Mouse (Mus musculus) limb, embryonic 11.5 days (tissue): ENCODE measurements at regions not wholly inside any gene's neighbourhood (a gene's known extent, or its start where the extent isn't known, plus 50 kb on each side); places are given as distances from the start of the nearest gene placed in this dataset.
A peak's percentile ranks its signal among the peaks of the same experiment; 100 is the strongest.

Source experiments
- ATAC-seq: fragments of 200-750 bp; cut with Nextera tagmentation; 2 replicates; pipeline ENCODE4 v1.8.0; 2017; ENCODE audit warnings: low read depth; ENCODE audit not compliant: insufficient number of reproducible peaks, low FRiP score, low TSS enrichment
- DNase-seq: peaks from one replicate; pipeline ENCODE4 v3.0.0-alpha.2; 2015; ENCODE audit warnings: low spot score
- H3K27ac ChIP-seq: fragments of 300-500 bp; sonication (generic); replicated peaks from 2 replicates; pipeline ENCODE4 v1.5.1; 2014; ENCODE audit warnings: low read depth, mild to moderate bottlenecking, low read length
- H3K27me3 ChIP-seq: fragments of 300-500 bp; sonication (generic); 2 replicates; pipeline ENCODE4 v1.6.1; 2014; ENCODE audit warnings: mild to moderate bottlenecking, low read length, mixed read lengths; ENCODE audit not compliant: control insufficient read depth, insufficient read depth
- H3K36me3 ChIP-seq: fragments of 300-500 bp; sonication (generic); 2 replicates; pipeline ENCODE4 v1.6.1; 2014; ENCODE audit warnings: mild to moderate bottlenecking, low read length, moderate library complexity, mixed read lengths; ENCODE audit not compliant: control insufficient read depth, insufficient read depth
- H3K4me1 ChIP-seq: fragments of 300-500 bp; sonication (generic); 2 replicates; pipeline ENCODE4 v1.6.1; 2014; ENCODE audit warnings: low read length, mixed read lengths; ENCODE audit not compliant: control insufficient read depth, insufficient read depth
- H3K4me2 ChIP-seq: fragments of 300-500 bp; sonication (generic); 2 replicates; pipeline ENCODE4 v1.6.1; 2014; ENCODE audit warnings: low read depth, mild to moderate bottlenecking, moderate library complexity; ENCODE audit not compliant: severe bottlenecking
- H3K4me3 ChIP-seq: fragments of 300-500 bp; sonication (generic); 2 replicates; pipeline ENCODE4 v1.5.1; 2014; ENCODE audit warnings: low read depth, low read length
- H3K9ac ChIP-seq: fragments of 300-500 bp; sonication (generic); 2 replicates; pipeline ENCODE4 v1.6.1; 2014; ENCODE audit warnings: mild to moderate bottlenecking, low read length
- H3K9me3 ChIP-seq: fragments of 300-500 bp; sonication (generic); 2 replicates; pipeline ENCODE4 v1.6.1; 2016; ENCODE audit warnings: low read length; ENCODE audit not compliant: control insufficient read depth
- WGBS: fragments of 180-500 bp; shearing (Covaris S2); extraction: QIAGEN DNeasy Blood & Tissue Kit; methylation state at CpG from one replicate; pipeline ENCODE4 v1.1.7; 2014; 5-methylcytosine and 5-hydroxymethylcytosine counted together

- Histone ChIP-seq H3K4me2 (no peak overlapping the region), H3K27me3 (no peaks in the 10 kb centered on the region), H3K4me3 (no peak overlapping the region), H3K9ac (no peak overlapping the region), H3K9me3 (no peaks in the 10 kb centered on the region), H3K4me1 (no peaks in the 10 kb centered on the region), H3K27ac (no peak overlapping the region), H3K36me3 (no peaks in the 10 kb centered on the region)
- ATAC-seq (no peak), DNase-seq (no peak)
- WGBS, result 83% methylated on average over 8 of the region's 8 CpGs
Measured at GRCm38 (mm10) chr8:107642241-107642640, 54.0 kb upstream of the Psmd7 start.

DNA sequence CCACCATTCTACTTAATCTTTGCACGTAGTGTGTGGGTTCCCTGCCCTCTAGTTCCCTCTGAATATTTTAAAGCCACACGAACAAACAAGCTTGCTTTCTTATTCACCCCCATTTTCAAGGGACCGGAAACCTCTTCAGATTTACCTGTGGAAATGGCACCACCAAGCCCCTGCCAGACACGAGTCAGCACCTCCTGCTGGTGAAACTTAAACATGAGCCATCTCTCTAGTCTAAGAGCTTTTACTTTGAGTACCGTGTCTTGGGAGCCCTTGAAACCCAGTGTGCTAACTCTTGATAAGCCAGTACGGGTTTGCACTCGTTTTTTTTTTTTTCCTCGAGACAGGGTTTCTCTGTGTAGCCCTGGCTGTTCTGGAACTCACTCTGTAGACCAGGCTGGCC is 59.7 kb upstream of the Psmd7 start:
- no peaks in the 10 kb centered on the region for H3K4me1 ChIP-seq
- H3K4me3 ChIP-seq, result no peak overlapping the region
- 85% methylated on average over 8 of the region's 8 CpGs for WGBS
- no peak overlapping the region for H3K9ac ChIP-seq
- no peaks in the 10 kb centered on the region for H3K36me3 ChIP-seq
- H3K27me3 ChIP-seq, result no peaks in the 10 kb centered on the region
- ATAC-seq, result no peak
- H3K4me2 ChIP-seq, result no peak overlapping the region
- DNase-seq, result no peak
- no peak overlapping the region for H3K27ac ChIP-seq
- H3K9me3 ChIP-seq, result no peaks in the 10 kb centered on the region

DNA sequence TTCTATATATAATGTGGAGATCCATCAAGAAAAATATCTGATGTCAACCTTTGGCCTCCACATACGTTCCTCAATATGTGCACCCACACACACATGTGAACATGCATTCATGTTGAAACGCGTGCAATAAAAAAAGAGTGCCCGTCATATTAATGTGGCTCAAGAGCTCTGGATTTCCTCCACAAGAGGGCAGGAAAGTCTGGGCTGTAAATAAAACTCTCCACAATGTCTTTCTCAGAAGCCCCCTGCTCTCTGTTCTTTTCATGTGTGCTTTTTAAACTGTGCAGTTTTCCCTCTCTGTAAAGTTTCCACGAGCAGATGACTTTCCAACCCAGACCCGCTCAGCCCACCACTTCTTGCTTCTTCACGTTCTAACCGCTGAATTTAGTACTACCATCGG is 62.0 kb upstream of the Psmd7 start:
- no peak for DNase-seq
- WGBS, result 85% methylated on average over 9 of the region's 9 CpGs
- Histone ChIP-seq H3K4me3 (no peak overlapping the region), H3K4me1 (no peaks in the 10 kb centered on the region), H3K36me3 (no peaks in the 10 kb centered on the region), H3K27me3 (no peaks in the 10 kb centered on the region), H3K27ac (no peak overlapping the region), H3K9ac (no peak overlapping the region), H3K4me2 (no peak overlapping the region), H3K9me3 (no peaks in the 10 kb centered on the region)
- ATAC-seq, result no peak

DNA sequence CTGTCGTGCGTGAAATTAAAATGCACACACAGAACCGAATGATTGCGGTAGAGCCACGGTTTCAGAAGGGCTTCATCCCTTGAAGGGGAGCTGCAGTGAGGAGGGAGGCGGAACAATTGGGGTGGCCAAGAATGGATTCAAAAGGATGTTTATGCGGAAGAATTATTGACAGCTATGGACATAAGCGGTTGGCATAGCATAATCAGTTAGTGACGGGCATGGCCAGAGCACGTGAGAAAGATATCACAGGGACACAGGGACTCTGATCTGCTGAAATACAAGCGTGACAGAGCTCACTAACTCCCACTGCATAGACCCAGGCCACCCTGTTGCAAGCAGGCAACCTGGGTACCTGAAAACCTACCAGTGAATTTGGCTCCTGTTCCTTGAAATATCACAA is 63.2 kb upstream of the Psmd7 start:
- WGBS, result 90% methylated on average over 11 of the region's 11 CpGs

DNA sequence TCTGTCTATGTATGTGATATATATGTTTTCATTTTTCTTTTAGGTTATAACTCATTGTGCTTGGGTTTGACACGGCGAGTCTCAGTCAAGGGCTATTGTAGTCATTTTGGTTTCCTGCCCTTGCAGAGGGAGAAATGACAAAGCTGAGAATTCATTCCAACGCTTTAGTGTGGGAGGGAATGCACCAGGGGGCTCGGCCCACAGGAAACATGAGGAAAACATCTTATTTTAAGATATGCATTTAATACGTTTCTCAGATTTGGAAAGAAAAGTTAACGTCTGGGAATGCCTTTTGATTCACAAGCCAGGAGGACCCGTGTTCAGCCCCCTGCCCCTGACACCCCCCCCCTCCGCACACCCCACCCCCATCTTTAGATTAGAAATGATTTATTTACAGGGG is 64.0 kb upstream of the Psmd7 start:
- Histone ChIP-seq H3K9me3 (no peaks in the 10 kb centered on the region), H3K27ac (no peak overlapping the region), H3K27me3 (no peaks in the 10 kb centered on the region), H3K4me1 (no peaks in the 10 kb centered on the region), H3K36me3 (no peaks in the 10 kb centered on the region), H3K4me2 (no peak overlapping the region), H3K9ac (no peak overlapping the region), H3K4me3 (no peak overlapping the region)
- ATAC-seq (no peak), DNase-seq (no peak)
- WGBS, result 69% methylated on average over 8 of the region's 8 CpGs

More for the DNA sequence above, 63.2 kb upstream of the Psmd7 start:
- no peak for DNase-seq
- no peak for ATAC-seq
- H3K9me3 ChIP-seq, result no peaks in the 10 kb centered on the region
- 0 out of 2 replicates have a peak overlapping the region, but pooled peaks have one; percentile 16 for H3K27ac ChIP-seq
- no peaks in the 10 kb centered on the region for H3K36me3 ChIP-seq
- no peak overlapping the region for H3K4me2 ChIP-seq
- H3K9ac ChIP-seq, result no peak overlapping the region
- no peaks in the 10 kb centered on the region for H3K27me3 ChIP-seq
- H3K4me1 ChIP-seq, result no peaks in the 10 kb centered on the region
- no peak overlapping the region for H3K4me3 ChIP-seq

- Histone ChIP-seq H3K4me2 (no peak overlapping the region), H3K9ac (no peak overlapping the region), H3K9me3 (no peaks in the 10 kb centered on the region), H3K4me1 (no peaks in the 10 kb centered on the region), H3K4me3 (no peak overlapping the region), H3K36me3 (no peaks in the 10 kb centered on the region), H3K27ac (no peak overlapping the region), H3K27me3 (no peaks in the 10 kb centered on the region)
- ATAC-seq, result no peak
- 90% methylated on average over 10 of the region's 10 CpGs for WGBS
- no peak for DNase-seq
Measured at GRCm38 (mm10) chr8:107653711-107654110, 65.4 kb upstream of the Psmd7 start.

DNA sequence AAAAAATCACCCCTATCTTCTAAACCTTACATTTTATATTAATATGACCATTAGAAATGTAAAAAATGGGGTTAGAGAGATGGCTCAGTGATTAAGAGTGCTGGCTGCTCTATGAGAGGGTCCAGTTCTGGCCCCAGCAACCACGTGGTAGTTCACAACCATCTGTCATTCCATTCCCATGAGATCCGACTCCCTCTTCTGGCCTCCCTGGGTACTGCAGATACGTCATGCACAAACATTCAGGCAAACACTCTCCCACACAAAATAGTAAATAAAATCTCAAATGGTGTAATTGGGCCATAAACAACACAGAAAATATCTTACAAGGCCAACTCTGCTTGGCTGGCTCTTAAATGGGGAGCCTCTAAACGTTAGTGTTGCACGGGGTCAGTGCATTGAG is 68.4 kb upstream of the Psmd7 start:
- no peaks in the 10 kb centered on the region for H3K4me1 ChIP-seq
- no peaks in the 10 kb centered on the region for H3K27me3 ChIP-seq
- 70% methylated on average over 5 of the region's 5 CpGs for WGBS
- no peak for ATAC-seq
- no peaks in the 10 kb centered on the region for H3K36me3 ChIP-seq
- no peak overlapping the region for H3K4me2 ChIP-seq
- no peak overlapping the region for H3K27ac ChIP-seq
- H3K9ac ChIP-seq, result no peak overlapping the region
- no peak overlapping the region for H3K4me3 ChIP-seq
- H3K9me3 ChIP-seq, result no peaks in the 10 kb centered on the region
- DNase-seq, result peak; percentile 40

DNA sequence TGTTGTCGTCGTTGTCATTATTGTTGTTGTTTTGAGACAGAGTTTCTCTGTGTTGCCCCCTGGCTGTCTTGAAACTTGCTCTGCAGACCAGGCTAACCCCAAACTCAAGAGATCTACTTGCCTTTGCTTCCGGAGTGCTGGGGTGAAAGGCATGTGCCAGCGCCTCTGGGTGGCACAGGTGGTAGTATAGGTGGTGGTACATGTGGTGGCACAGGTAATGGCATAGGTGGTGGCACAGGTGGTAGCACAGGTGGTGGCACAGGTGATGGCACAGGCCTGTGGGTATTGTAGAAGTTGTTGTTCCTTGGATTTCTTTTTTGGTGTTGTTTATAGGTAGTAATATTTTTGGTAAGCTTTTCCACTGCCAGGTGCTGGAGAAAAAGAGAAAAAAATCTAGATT is 69.5 kb upstream of the Psmd7 start:
- H3K4me3 ChIP-seq, result no peak overlapping the region
- H3K27ac ChIP-seq, result no peak overlapping the region
- no peaks in the 10 kb centered on the region for H3K36me3 ChIP-seq
- no peaks in the 10 kb centered on the region for H3K27me3 ChIP-seq
- H3K9ac ChIP-seq, result no peak overlapping the region
- WGBS, result 91% methylated on average over 4 of the region's 4 CpGs
- no peaks in the 10 kb centered on the region for H3K4me1 ChIP-seq
- H3K9me3 ChIP-seq, result no peaks in the 10 kb centered on the region
- H3K4me2 ChIP-seq, result no peak overlapping the region
- ATAC-seq, result no peak
- no peak for DNase-seq

- 94% methylated on average over 6 of the region's 6 CpGs for WGBS
- DNase-seq (no peak), ATAC-seq (no peak)
- Histone ChIP-seq H3K9me3 (no peaks in the 10 kb centered on the region), H3K36me3 (no peaks in the 10 kb centered on the region), H3K4me2 (no peak overlapping the region), H3K27me3 (no peaks in the 10 kb centered on the region), H3K4me1 (no peaks in the 10 kb centered on the region), H3K9ac (no peak overlapping the region), H3K27ac (no peak overlapping the region), H3K4me3 (no peak overlapping the region)
Measured at GRCm38 (mm10) chr8:107658386-107658785, 70.1 kb upstream of the Psmd7 start.
